Mouse (Mus musculus): ENCODE results near the gene 2410131K14Rik.

DNA sequence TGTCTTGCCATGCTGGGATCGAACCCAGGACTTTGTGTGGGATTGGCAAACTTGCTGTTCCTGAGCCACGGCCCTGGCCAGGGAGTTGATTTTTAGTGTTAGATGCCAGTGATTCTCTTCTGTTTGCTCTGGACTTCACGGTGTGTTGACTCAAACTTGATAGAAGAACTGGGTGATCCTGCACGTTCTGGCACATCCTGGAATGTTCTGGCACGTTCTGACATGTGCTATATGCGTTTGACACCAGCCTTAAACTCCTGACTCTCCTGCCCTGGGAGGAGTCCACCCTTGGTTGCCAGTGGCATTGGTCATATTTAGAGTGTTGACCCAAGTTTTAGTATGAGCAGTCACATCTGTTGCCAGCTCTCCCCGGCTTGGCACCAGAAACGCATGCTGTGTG is 17.4 kb downstream of the 2410131K14Rik start:
- no peak for TF ChIP-seq POLR2A (IDR thresholded peaks at IDR 0.05; ENCODE audit: low read depth, low read length)
- TF ChIP-seq CTCF (IDR thresholded peaks at IDR 0.05; ENCODE audit: borderline replicate concordance, insufficient read depth, low read length): no peak
